11 mouse cellular contexts compared by ENCODE assay signal in genomic region chr7:27118033-27118511, GRCm38 (mm10). TPM values are rescaled to one million over a fixed set of nuclear protein-coding genes. Genes with fewer than 3 reads are reported as not detected.
A peak's percentile ranks its signal among the peaks of the same experiment; 100 is the strongest.
DNase-seq lines count a peak whose midpoint lies in the region; ATAC-seq and TF ChIP-seq lines count a peak whose summit lies in the region.
"Had no signal": no experiment of that assay in that cellular context is flagged by ENCODE, and none has a peak within 500 bp of the region (broad histone marks: within the 10 kb centered on the region; RNA-seq: fewer than 3 reads in every experiment).

No protein-coding gene starts in this region.

- DNase-seq in testis, postnatal 14 days (ENCODE audit: low spot score) = peak; percentile 22
- DNase-seq in testis, postnatal 10 days (ENCODE audit: low spot score) = no peak
- DNase-seq in fibroblast of lung, adult 2 months (ENCODE audit: low read depth) = peak; percentile 97
- peak; percentile 38 for DNase-seq in lung, embryonic 14.5 days
- DNase-seq in layer of hippocampus, adult 9-11 months = no peak
- no peak for DNase-seq in cerebellum, postnatal 25 days
- DNase-seq: liver, embryonic 13.5 days; right cerebral cortex, postnatal 25 days; thymus, postnatal 36 days had no signal

- H3K27me3 ChIP-seq in lung, embryonic 14.5 days (ENCODE audit: insufficient read depth, low read length) = no peaks in the 10 kb centered on the region
- H3K27me3 ChIP-seq: liver, embryonic 13.5 days had no signal

- 54% methylated on average over 4 of the region's 4 CpGs for WGBS in lung, embryonic 14.5 days

- H3K27ac ChIP-seq in lung, embryonic 14.5 days (ENCODE audit: low read depth) = peak overlapping the region; percentile 20; the same call in 1 of the 2 replicates
- H3K27ac ChIP-seq: liver, embryonic 13.5 days had no signal

- H3K9ac ChIP-seq in lung, embryonic 14.5 days = no peak overlapping the region
- H3K9ac ChIP-seq: liver, embryonic 13.5 days had no signal

- no peaks in the 10 kb centered on the region for H3K4me1 ChIP-seq in lung, embryonic 14.5 days (ENCODE audit: insufficient read depth)
- H3K4me1 ChIP-seq: liver, embryonic 13.5 days had no signal

- H3K4me3 ChIP-seq in lung, embryonic 14.5 days (ENCODE audit: low read depth, low read length) = no peak overlapping the region
- H3K4me3 ChIP-seq: liver, embryonic 13.5 days had no signal

- no peaks in the 10 kb centered on the region for H3K9me3 ChIP-seq in lung, embryonic 14.5 days (ENCODE audit: low read depth, low read length)
- H3K9me3 ChIP-seq: liver, embryonic 13.5 days had no signal

- TF ChIP-seq CTCF in lung, embryonic 14.5 days (IDR thresholded peaks at IDR 0.05; ENCODE audit: low read depth) = no peak

- peak; percentile 84 for ATAC-seq in lung, embryonic 14.5 days (ENCODE audit: insufficient read depth)
- ATAC-seq in monocyte, adult 5-6 weeks (replicated peaks; ENCODE audit: insufficient number of reproducible peaks, low FRiP score, low TSS enrichment, poor library complexity, severe bottlenecking) = no peak

- no peak overlapping the region for H3K4me2 ChIP-seq in lung, embryonic 14.5 days
- H3K4me2 ChIP-seq: liver, embryonic 13.5 days had no signal

- no peaks in the 10 kb centered on the region for H3K36me3 ChIP-seq in lung, embryonic 14.5 days (ENCODE audit: insufficient read depth)
- H3K36me3 ChIP-seq: liver, embryonic 13.5 days had no signal

RNA-seq across cellular contexts. Expression of gene Cyp2f2, which starts 1.6 kb away (rescaled TPM):
- polyA plus RNA-seq in lung, embryonic 14.5 days (2014; fragmentation: Nextera tagmentation; extraction: Ambion mirVana) = 9.3 and 12.3 TPM in 2 replicates
- total RNA-seq in monocyte, adult 5-6 weeks (2017) = not detected in 3 replicates
- polyA plus RNA-seq: intestine, embryonic 14.5 days had no signal

RNA-seq across cellular contexts. Expression of gene Cyp2t4, which starts 35.4 kb away (rescaled TPM):
- 0.11 and 0.20 TPM in 2 replicates for polyA plus RNA-seq in lung, embryonic 14.5 days (2014; fragmentation: Nextera tagmentation; extraction: Ambion mirVana)
- not detected in 3 replicates for total RNA-seq in monocyte, adult 5-6 weeks (2017)

RNA-seq across cellular contexts. Expression of gene Egln2, which starts 48.5 kb away (rescaled TPM):
- polyA plus RNA-seq in lung, embryonic 14.5 days (2014; fragmentation: Nextera tagmentation; extraction: Ambion mirVana) = 48.4 and 50.0 TPM in 2 replicates
- total RNA-seq in monocyte, adult 5-6 weeks (2017) = 51.9 to 73.8 TPM (median 54.0 TPM) in 3 replicates

Comparison
In these comparisons a context has a peak if more than half of its experiments do, and no peak if none do; other contexts are left out.
1. DNase-seq: peak in testis, postnatal 14 days (single experiment), fibroblast of lung, adult 2 months (single experiment) and lung, embryonic 14.5 days (single experiment); none in testis, postnatal 10 days (single experiment), layer of hippocampus, adult 9-11 months (single experiment) and cerebellum, postnatal 25 days (0 of 2).